In the genomic region with DNA sequence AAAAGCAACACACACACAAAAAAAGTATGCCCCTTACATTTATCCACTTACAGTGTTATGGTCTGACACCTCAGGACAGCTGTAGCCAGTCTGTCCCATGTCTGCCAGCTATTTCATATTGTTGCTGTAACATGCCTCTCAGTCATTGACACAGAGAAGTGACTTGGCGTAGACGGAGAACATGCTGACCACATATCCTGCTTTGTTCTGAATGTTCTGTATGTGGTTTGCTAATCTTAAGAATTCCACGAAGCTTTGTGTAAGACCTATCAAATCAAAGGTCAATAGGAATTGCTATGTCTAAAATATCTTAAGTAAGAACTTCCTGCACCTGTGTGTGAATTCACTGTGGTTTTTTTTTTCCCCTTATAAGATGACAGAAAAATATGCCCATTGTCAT, we compare ENCODE assay signal across 24 mouse cellular contexts. TPM values are rescaled to one million over a fixed set of nuclear protein-coding genes. Genes with fewer than 3 reads are reported as not detected.
DNase-seq lines count a peak whose midpoint lies in the region; ATAC-seq and TF ChIP-seq lines count a peak whose summit lies in the region.
"Had no signal": no experiment of that assay in that cellular context is flagged by ENCODE, and none has a peak within 500 bp of the region (broad histone marks: within the 10 kb centered on the region; RNA-seq: fewer than 3 reads in every experiment).

No protein-coding gene starts in this region.

- peak; percentile 8; the same call in 1 of the 2 replicates for ATAC-seq in lung, postnatal 0 days
- no peak for ATAC-seq in megakaryocyte, adult 5-6 weeks (ENCODE audit: poor library complexity, severe bottlenecking)
- ATAC-seq: forebrain, embryonic 14.5 days had no signal

- TF ChIP-seq CTCF in lung, postnatal 0 days (IDR thresholded peaks at IDR 0.05), result no peak
- no peak for TF ChIP-seq CTCF in lung, adult 2 months (IDR thresholded peaks at IDR 0.05; ENCODE audit: insufficient read depth, low read length)

- no peak for TF ChIP-seq POLR2A in lung, adult 2 months (IDR thresholded peaks at IDR 0.05; ENCODE audit: borderline replicate concordance, extremely low read depth, low read depth, low read length)

- peaks cover 9% of the 10 kb centered on the region for H3K4me1 ChIP-seq in lung, postnatal 0 days (ENCODE audit: insufficient read depth, low read depth, low read length)
- H3K4me1 ChIP-seq in lung, adult 2 months (ENCODE audit: control insufficient read depth, insufficient read depth, low read length), result peaks cover 18% of the 10 kb centered on the region
- peaks cover 71% of the 10 kb centered on the region for H3K4me1 ChIP-seq in megakaryocyte, embryonic 14.5 days

- H3K4me3 ChIP-seq in lung, postnatal 0 days (ENCODE audit: low read depth, low read length), result no peak overlapping the region
- H3K4me3 ChIP-seq in lung, adult 2 months (replicated peaks; ENCODE audit: extremely low read depth, low read depth, low read length), result no peak overlapping the region
- H3K4me3 ChIP-seq in megakaryocyte, embryonic 14.5 days (replicated peaks), result peak overlapping the region; percentile 62
- H3K4me3 ChIP-seq: embryonic facial prominence, embryonic 13.5 days; embryonic facial prominence, embryonic 15.5 days; erythroblast, embryonic 14.5 days; forebrain, embryonic 10.5 days; forebrain, embryonic 12.5 days had no signal

- H3K4me2 ChIP-seq in lung, postnatal 0 days (replicated peaks; ENCODE audit: low read depth, low read length), result no peak overlapping the region
- H3K4me2 ChIP-seq: embryonic facial prominence, embryonic 13.5 days; embryonic facial prominence, embryonic 15.5 days; forebrain, embryonic 12.5 days had no signal

- H3K36me3 ChIP-seq in lung, postnatal 0 days (ENCODE audit: insufficient read depth, low read length), result 0 out of 2 replicates have a peak, but pooled peaks cover 7% of the 10 kb centered on the region
- peaks cover 17% of the 10 kb centered on the region for H3K36me3 ChIP-seq in megakaryocyte, embryonic 14.5 days (replicated peaks; ENCODE audit: low read length)

- WGBS in lung, postnatal 0 days, result 47% methylated on average over 3 of the region's 3 CpGs
- WGBS in lung, adult 2 months, result 57% methylated on average over 3 of the region's 3 CpGs

- no peak overlapping the region for H3K9ac ChIP-seq in lung, postnatal 0 days (replicated peaks; ENCODE audit: low read depth)
- H3K9ac ChIP-seq: embryonic facial prominence, embryonic 13.5 days; embryonic facial prominence, embryonic 15.5 days; forebrain, embryonic 12.5 days had no signal

- no peaks in the 10 kb centered on the region for H3K27me3 ChIP-seq in lung, postnatal 0 days (replicated peaks; ENCODE audit: insufficient read depth, low read length)
- no peaks in the 10 kb centered on the region for H3K27me3 ChIP-seq in megakaryocyte, embryonic 14.5 days (replicated peaks)
- H3K27me3 ChIP-seq: embryonic facial prominence, embryonic 13.5 days; embryonic facial prominence, embryonic 15.5 days; forebrain, embryonic 12.5 days had no signal

- no peaks in the 10 kb centered on the region for H3K9me3 ChIP-seq in lung, postnatal 0 days (ENCODE audit: low read length)
- no peaks in the 10 kb centered on the region for H3K9me3 ChIP-seq in megakaryocyte, embryonic 14.5 days
- H3K9me3 ChIP-seq: embryonic facial prominence, embryonic 13.5 days; embryonic facial prominence, embryonic 15.5 days; forebrain, embryonic 10.5 days; forebrain, embryonic 12.5 days had no signal

- DNase-seq in lung, postnatal 0 days (ENCODE audit: low spot score), result peak; percentile 80
- DNase-seq in lung, postnatal 4 days, result no peak
- DNase-seq in lung, postnatal 25 days (ENCODE audit: low spot score), result peak; percentile 23
- DNase-seq in lung, adult 2 months, result no peak
- peak; percentile 18 for DNase-seq in induced T-regulatory cell, adult 2 months (ENCODE audit: low read depth)
- DNase-seq in layer of hippocampus, adult 8-10 months (ENCODE audit: low spot score in 2 of 2), result no peak
- DNase-seq: adrenal gland, adult 2 months; adrenal gland, postnatal 10 days; adrenal gland, postnatal 25 days; cerebellum, adult 11 months; cerebellum, adult 18-20 months; cerebellum, adult 8-10 months; cerebellum, adult 9-11 months; cerebellum, postnatal 14 days; cerebellum, postnatal 36 days; embryo, embryonic 11 days had no signal

- peak; percentile 80 for TF ChIP-seq EP300 in lung, postnatal 0 days (IDR thresholded peaks at IDR 0.05)

- no peak overlapping the region for H3K27ac ChIP-seq in lung, postnatal 0 days (ENCODE audit: low read length)
- H3K27ac ChIP-seq: embryonic facial prominence, embryonic 13.5 days; embryonic facial prominence, embryonic 15.5 days; forebrain, embryonic 10.5 days; forebrain, embryonic 12.5 days had no signal

RNA-seq across cellular contexts. Expression of a gene that starts 2.0 kb away (rescaled TPM):
- 40.5 and 43.1 TPM in 2 replicates for polyA plus RNA-seq in lung, postnatal 0 days (2015; fragmentation: Nextera tagmentation; extraction: Ambion mirVana)
- 32.0 and 35.4 TPM in 2 replicates for polyA plus RNA-seq in lung, adult 2 months (2012; rRNA removed)
- polyA plus RNA-seq in megakaryocyte, embryonic 14.5 days (2012; ENCODE audit: insufficient read depth, low replicate concordance), result 29.4 and 74.3 TPM in 2 replicates
- 46.1 and 51.8 TPM in 2 replicates for total RNA-seq in megakaryocyte, adult 5-6 weeks (2015)
- total RNA-seq in megakaryocyte, adult 5-6 weeks (2017), result 24.0 and 31.1 TPM in 2 replicates
- total RNA-seq in layer of hippocampus, adult 8-10 months (2022), result 10 to 100 TPM; 48.3 to 53.3 (median 49.9) TPM

RNA-seq across cellular contexts. Expression of a gene that starts 14.2 kb away (rescaled TPM):
- polyA plus RNA-seq in lung, postnatal 0 days (2015; fragmentation: Nextera tagmentation; extraction: Ambion mirVana), result 121 and 131 TPM in 2 replicates
- polyA plus RNA-seq in lung, adult 2 months (2012; rRNA removed), result 116 and 141 TPM in 2 replicates
- polyA plus RNA-seq in megakaryocyte, embryonic 14.5 days (2012; ENCODE audit: insufficient read depth, low replicate concordance), result 13.8 and 27.0 TPM in 2 replicates
- total RNA-seq in megakaryocyte, adult 5-6 weeks (2015), result 51.4 and 70.1 TPM in 2 replicates
- 52.1 and 56.3 TPM in 2 replicates for total RNA-seq in megakaryocyte, adult 5-6 weeks (2017)
- total RNA-seq in layer of hippocampus, adult 8-10 months (2022), result 100 to 1,000 TPM; 141 to 151 (median 144) TPM

RNA-seq across cellular contexts. Expression of a gene that starts 14.2 kb away (rescaled TPM):
- 22.5 and 26.4 TPM in 2 replicates for polyA plus RNA-seq in lung, postnatal 0 days (2015; fragmentation: Nextera tagmentation; extraction: Ambion mirVana)
- 55.8 and 59.8 TPM in 2 replicates for polyA plus RNA-seq in lung, adult 2 months (2012; rRNA removed)
- polyA plus RNA-seq in megakaryocyte, embryonic 14.5 days (2012; ENCODE audit: insufficient read depth, low replicate concordance), result 26.0 and 43.8 TPM in 2 replicates
- total RNA-seq in megakaryocyte, adult 5-6 weeks (2015), result 10.4 and 14.5 TPM in 2 replicates
- 3.3 and 5.7 TPM in 2 replicates for total RNA-seq in megakaryocyte, adult 5-6 weeks (2017)
- total RNA-seq in layer of hippocampus, adult 8-10 months (2022), result 10 to 100 TPM; 55.7 to 63.5 (median 61.8) TPM

RNA-seq across cellular contexts. Expression of a gene that starts 26.1 kb away (rescaled TPM):
- polyA plus RNA-seq in lung, postnatal 0 days (2015; fragmentation: Nextera tagmentation; extraction: Ambion mirVana), result 54.7 and 63.8 TPM in 2 replicates
- polyA plus RNA-seq in lung, adult 2 months (2012; rRNA removed), result 1,387 and 1,388 TPM in 2 replicates
- 328 and 589 TPM in 2 replicates for polyA plus RNA-seq in megakaryocyte, embryonic 14.5 days (2012; ENCODE audit: insufficient read depth, low replicate concordance)
- 14.0 and 19.2 TPM in 2 replicates for total RNA-seq in megakaryocyte, adult 5-6 weeks (2015)
- total RNA-seq in megakaryocyte, adult 5-6 weeks (2017), result 10.5 and 13.3 TPM in 2 replicates
- total RNA-seq in layer of hippocampus, adult 8-10 months (2022), result 100 to 1,000 TPM; 187 to 227 (median 208) TPM

RNA-seq across cellular contexts. Expression of a gene that starts 35.6 kb away (rescaled TPM):
- polyA plus RNA-seq in lung, postnatal 0 days (2015; fragmentation: Nextera tagmentation; extraction: Ambion mirVana), result 2.0 and 3.7 TPM in 2 replicates
- 0.24 and 1.6 TPM in 2 replicates for polyA plus RNA-seq in lung, adult 2 months (2012; rRNA removed)
- 601 and 1,141 TPM in 2 replicates for polyA plus RNA-seq in megakaryocyte, embryonic 14.5 days (2012; ENCODE audit: insufficient read depth, low replicate concordance)
- total RNA-seq in megakaryocyte, adult 5-6 weeks (2015), result 10.5 and 11.9 TPM in 2 replicates
- 7.6 and 8.8 TPM in 2 replicates for total RNA-seq in megakaryocyte, adult 5-6 weeks (2017)
- total RNA-seq in layer of hippocampus, adult 8-10 months (2022), result 10 to 100 TPM; 16.7 to 32.0 (median 24.2) TPM

Comparison
In these comparisons a context has a peak if more than half of its experiments do, and no peak if none do; other contexts are left out.
1. DNase-seq: peak in lung, postnatal 0 days (single experiment), lung, postnatal 25 days (single experiment) and induced T-regulatory cell, adult 2 months (single experiment); none in lung, postnatal 4 days (0 of 2), lung, adult 2 months (single experiment) and layer of hippocampus, adult 8-10 months (0 of 2).